Mouse (Mus musculus) heart, adult 10 weeks (tissue): ENCODE measurements around the gene Rps18. TPM values are rescaled to one million over a fixed set of nuclear protein-coding genes. Genes with fewer than 3 reads are reported as not detected.

Source experiments
- polyA plus RNA-seq: library from polyadenylated mRNA; stranded (reverse); fragments of 350-450 nt; fragmentation: Illumina TruSeq; extraction: RNeasy Lipid Tissue Mini Kit (QIAGEN cat#74804); gene quantifications from one replicate; pipeline ENCODE4 v1.2.3, GENCODE M21; 2014; ENCODE audit warnings: low read depth, low replicate concordance

Gene Rps18
- 892 TPM for polyA plus RNA-seq

DNA sequence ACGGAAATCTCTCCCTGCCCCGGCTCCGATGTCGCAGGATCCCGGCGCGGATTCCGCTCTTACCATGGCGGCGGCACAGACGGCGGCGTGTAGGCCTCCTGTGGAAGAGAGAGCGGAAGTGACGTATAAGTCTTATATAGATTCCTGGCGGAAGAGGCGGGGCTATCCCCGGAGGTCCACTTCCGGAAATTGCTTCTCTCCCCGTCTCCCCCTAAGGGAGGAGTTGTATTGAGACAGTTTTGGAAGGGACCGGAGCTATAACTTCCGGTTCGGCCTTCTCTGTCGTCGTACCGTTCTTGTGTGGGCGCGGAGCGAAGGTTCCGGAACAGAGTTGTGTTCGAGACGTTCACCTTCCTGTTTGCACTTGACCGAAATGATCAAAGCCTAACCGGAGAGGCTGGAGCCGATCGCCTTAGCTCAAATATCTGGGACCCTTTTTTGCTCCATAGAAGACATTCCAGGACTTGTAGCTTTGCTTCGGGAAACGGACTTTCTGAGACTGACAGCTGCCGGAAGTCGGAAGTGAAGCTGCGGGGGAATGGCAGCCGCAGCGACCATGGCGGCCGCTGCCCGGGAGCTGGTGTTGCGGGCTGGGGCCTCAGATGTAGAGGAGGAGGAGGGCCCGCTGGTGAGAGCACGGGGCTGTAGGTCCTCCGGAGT lies at the start of gene Rps18, which contains the start of gene Vps52:
Gene Rps18, minus strand, starts transcription at position 447 of the 660 bp plus-strand sequence.
Gene Vps52, plus strand, starts transcription at position 258 of the 660 bp plus-strand sequence.

GRCm38 (mm10) chr17:34000150-34000537 lies 44.3 kb upstream of the Rps18 start, which contains the start of gene H2-K1:
TSS of gene H2-K1 (minus strand) at chr17:34000347.

DNA sequence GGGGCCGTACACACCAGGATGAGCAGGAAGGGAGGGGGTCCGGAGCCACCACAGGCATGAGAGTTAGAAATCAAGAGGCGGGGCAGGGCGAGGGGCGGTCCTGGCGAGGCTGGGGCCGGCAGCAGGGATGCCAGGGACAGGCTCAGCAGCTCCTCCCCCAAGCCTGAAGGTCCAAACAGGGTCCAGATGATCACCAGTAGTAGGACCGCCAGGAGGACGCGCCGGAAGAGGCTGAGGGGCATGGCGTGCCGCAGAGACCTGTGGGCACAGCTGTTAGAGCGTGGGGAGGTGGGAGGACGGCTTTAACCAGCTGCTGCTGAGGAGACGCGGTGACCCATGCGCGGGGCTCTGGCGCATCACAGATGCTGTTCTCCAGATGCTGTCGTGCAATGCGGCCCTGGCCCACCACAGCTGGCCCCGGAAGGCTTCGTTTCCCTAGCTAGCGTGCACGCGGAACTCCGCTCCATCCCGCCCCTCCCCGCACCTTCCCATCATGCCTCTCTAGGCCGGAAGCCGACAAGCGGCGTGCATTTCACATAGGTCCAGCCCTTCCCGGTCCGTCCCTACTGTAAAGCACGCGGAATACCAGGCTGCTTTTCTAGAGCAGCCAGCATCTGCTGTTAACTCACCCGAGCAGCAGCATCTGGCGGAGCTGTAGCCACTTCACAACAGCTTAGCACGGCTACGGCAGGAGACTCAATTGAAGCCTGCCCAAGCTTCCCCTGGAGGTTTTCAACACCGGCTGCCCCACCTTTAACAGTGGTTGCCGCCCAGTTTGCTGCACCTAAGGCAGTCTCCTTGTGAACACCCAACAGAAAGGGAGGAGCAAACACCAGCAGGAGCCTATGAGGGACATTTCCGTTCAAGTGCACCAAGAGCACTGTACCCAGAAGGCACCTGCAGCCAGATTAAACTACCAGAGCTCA lies 4.5 kb downstream of the Rps18 start, which contains the start of gene B3galt4:
Gene B3galt4, minus strand, starts transcription at position 468 of the 926 bp plus-strand sequence.

GRCm38 (mm10) chr17:33940206-33940805 lies 15.5 kb downstream of the Rps18 start, which contains the start of the genes Pfdn6 and Wdr46:
TSS of gene Pfdn6 (minus strand) at chr17:33940343.
TSS of gene Wdr46 (plus strand) at chr17:33940660.

GRCm38 (mm10) chr17:33929371-33930279 lies 26.2 kb downstream of the Rps18 start, which contains the start of gene Rgl2:
TSS of gene Rgl2 (plus strand) at chr17:33929543.

GRCm38 (mm10) chr17:33915671-33916250 lies 40.0 kb downstream of the Rps18 start, which contains the start of the genes Tapbp and Zbtb22:
TSS of gene Tapbp (plus strand) at chr17:33915899.
TSS of gene Zbtb22 (plus strand) at chr17:33915904.

DNA sequence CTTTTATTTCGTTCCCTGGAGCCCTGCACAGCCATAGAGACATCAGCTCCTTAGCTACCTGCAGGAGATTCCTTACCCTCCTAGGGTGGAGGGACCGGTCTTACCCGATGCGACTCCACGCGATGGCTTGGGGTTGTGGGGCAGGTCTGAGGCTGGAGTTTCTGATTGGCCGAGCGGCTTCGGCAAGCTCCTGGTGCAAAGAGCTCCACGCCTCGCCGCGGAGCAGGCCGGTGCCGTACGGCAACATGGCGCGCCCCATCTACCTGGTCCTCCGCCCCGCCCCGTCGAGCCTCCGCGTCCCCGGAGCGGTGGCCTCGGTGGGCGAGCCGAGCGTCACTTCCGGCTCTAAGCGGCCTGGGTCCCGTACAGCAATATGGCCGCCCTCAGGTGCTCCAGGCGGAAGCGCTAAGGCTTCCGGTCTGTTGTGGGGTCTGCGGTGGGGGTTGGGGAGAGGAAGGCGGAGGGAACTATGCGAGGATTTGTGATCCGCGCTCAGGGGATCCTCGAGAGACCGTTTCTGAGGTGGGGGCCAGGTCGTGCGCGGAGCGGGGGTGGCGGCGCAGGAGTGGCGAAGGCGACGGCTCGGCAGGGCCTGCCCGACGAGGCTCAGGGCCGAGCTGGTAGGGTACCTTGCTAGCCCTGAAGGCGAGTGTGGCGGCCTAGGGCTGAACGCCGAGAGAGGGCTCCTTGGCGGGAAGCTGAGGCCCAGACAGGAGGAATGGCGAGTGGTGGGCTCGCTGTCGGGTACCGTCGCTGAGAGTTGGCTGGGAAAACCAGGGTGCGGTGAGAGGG lies 46.5 kb downstream of the Rps18 start, which contains the start of gene Daxx:
Gene Daxx, plus strand, starts transcription at position 338 of the 792 bp plus-strand sequence.

GRCm38 (mm10) chr17:33904835-33905234 lies 51.0 kb downstream of the Rps18 start, which contains the start of gene Platr17:
TSS of gene Platr17 (plus strand) at chr17:33905135.

Other genes with a start within 250 kb of the Rps18 start
- gene March2, start 237.3 kb downstream of the Rps18 start, polyA plus RNA-seq: 121 TPM
- 199 TPM for gene Rab11b, start 195.5 kb downstream of the Rps18 start, polyA plus RNA-seq
- gene Angptl4, start 174.2 kb downstream of the Rps18 start, polyA plus RNA-seq: 10.0 TPM
- 106 TPM for gene Kank3, start 145.5 kb downstream of the Rps18 start, polyA plus RNA-seq
- 651 TPM for gene Rps28, start 131.4 kb downstream of the Rps18 start, polyA plus RNA-seq
- gene Ndufa7, start 131.4 kb downstream of the Rps18 start, polyA plus RNA-seq: 757 TPM
- 28.3 TPM for gene Cd320, start 112.9 kb downstream of the Rps18 start, polyA plus RNA-seq
- gene Gm7029, start 82.2 kb downstream of the Rps18 start, polyA plus RNA-seq: not detected
- 1.3 TPM for gene Kifc1, start 65.3 kb downstream of the Rps18 start, polyA plus RNA-seq
- gene Platr17, start 50.9 kb downstream of the Rps18 start, polyA plus RNA-seq: not detected
- 18.3 TPM for gene Daxx, start 46.6 kb downstream of the Rps18 start, polyA plus RNA-seq
- gene Tapbp, start 40.1 kb downstream of the Rps18 start, polyA plus RNA-seq: 57.6 TPM
- 16.8 TPM for gene Zbtb22, start 40.1 kb downstream of the Rps18 start, polyA plus RNA-seq
- gene Rgl2, start 26.5 kb downstream of the Rps18 start, polyA plus RNA-seq: 46.9 TPM
- 93.3 TPM for gene Pfdn6, start 15.7 kb downstream of the Rps18 start, polyA plus RNA-seq
- 8.0 TPM for gene Wdr46, start 15.3 kb downstream of the Rps18 start, polyA plus RNA-seq
- 2.3 TPM for gene B3galt4, start 4.5 kb downstream of the Rps18 start, polyA plus RNA-seq
- 36.9 TPM for gene Vps52, start 189 bp downstream of the Rps18 start, polyA plus RNA-seq
- gene H2-K1, start 44.3 kb upstream of the Rps18 start, polyA plus RNA-seq: 293 TPM
- gene Ring1, start 68.7 kb upstream of the Rps18 start, polyA plus RNA-seq: 25.6 TPM
- 140 TPM for gene H2-Ke6, start 72.1 kb upstream of the Rps18 start, polyA plus RNA-seq
- gene Slc39a7, start 75.7 kb upstream of the Rps18 start, polyA plus RNA-seq: 68.0 TPM
- gene Rxrb, start 75.8 kb upstream of the Rps18 start, polyA plus RNA-seq: 42.4 TPM
- gene Col11a2, start 83.4 kb upstream of the Rps18 start, polyA plus RNA-seq: 1.5 TPM
- not detected for gene H2-Oa, start 136.3 kb upstream of the Rps18 start, polyA plus RNA-seq
- gene H2-DMa, start 163.5 kb upstream of the Rps18 start, polyA plus RNA-seq: 5.4 TPM
- 78.8 TPM for gene Brd2, start 166.6 kb upstream of the Rps18 start, polyA plus RNA-seq
- gene H2-DMb2, start 187.3 kb upstream of the Rps18 start, polyA plus RNA-seq: 0.99 TPM
- gene H2-DMb1, start 197.1 kb upstream of the Rps18 start, polyA plus RNA-seq: 2.1 TPM
- 7.5 TPM for gene Tap1, start 231.6 kb upstream of the Rps18 start, polyA plus RNA-seq
- 9.3 TPM for gene Psmb9, start 231.8 kb upstream of the Rps18 start, polyA plus RNA-seq
- gene Psmb8, start 241.7 kb upstream of the Rps18 start, polyA plus RNA-seq: 22.3 TPM
- 26.4 TPM for gene Tap2, start 247.5 kb upstream of the Rps18 start, polyA plus RNA-seq